Mouse (Mus musculus) bone marrow, adult 2 months (tissue): Measurements from ENCODE around the gene Med26. TPM values are rescaled to one million over a fixed set of nuclear protein-coding genes. Genes with fewer than 3 reads are reported as not detected.

ENCODE experiments used
- H3K27ac ChIP-seq: fragments of 200-500 bp; 2 replicates; pipeline ENCODE4 v1.5.1; 2012; ENCODE audit warnings: low read depth, mild to moderate bottlenecking, control low read depth, inconsistent platforms, low read length; ENCODE audit not compliant: control insufficient read depth, poor library complexity, insufficient read depth
- H3K4me1 ChIP-seq: fragments of 200-500 bp; 2 replicates; pipeline ENCODE4 v1.6.1; 2011; ENCODE audit warnings: low read length; ENCODE audit not compliant: control insufficient read depth, insufficient read depth
- H3K4me3 ChIP-seq: fragments of 200-500 bp; replicated peaks from 2 replicates; pipeline ENCODE3; 2011; ENCODE audit warnings: mild to moderate bottlenecking, low read depth, low read length, control low read depth; ENCODE audit not compliant: control insufficient read depth
- CTCF ChIP-seq: fragments of 200-500 bp; IDR thresholded peaks from 2 replicates; pipeline ENCODE4 v1.5.1; 2011; ENCODE audit warnings: low read length, control low read depth; ENCODE audit not compliant: control insufficient read depth, insufficient read depth
- POLR2A ChIP-seq: fragments of 200-500 bp; IDR thresholded peaks from 2 replicates; pipeline ENCODE4 v1.6.1; 2011; ENCODE audit warnings: low read depth, mild to moderate bottlenecking, control low read depth, low read length, borderline replicate concordance; ENCODE audit not compliant: control insufficient read depth
- WGBS: fragments of 180-500 bp; shearing (Covaris S2); methylation state at CpG from one replicate; pipeline ENCODE4 v1.1.7; 2018; 5-methylcytosine and 5-hydroxymethylcytosine counted together
- polyA plus RNA-seq: library from polyadenylated mRNA; stranded (reverse); fragments of >200 nt; gene quantifications from 2 replicates; pipeline ENCODE4 v1.2.4, GENCODE M21; 2011; ENCODE audit warnings: low replicate concordance; ENCODE audit not compliant: missing spikeins, insufficient read depth, insufficient read length

The Med26 gene
- polyA plus RNA-seq, 1 experiment: 8.0 TPM

DNA sequence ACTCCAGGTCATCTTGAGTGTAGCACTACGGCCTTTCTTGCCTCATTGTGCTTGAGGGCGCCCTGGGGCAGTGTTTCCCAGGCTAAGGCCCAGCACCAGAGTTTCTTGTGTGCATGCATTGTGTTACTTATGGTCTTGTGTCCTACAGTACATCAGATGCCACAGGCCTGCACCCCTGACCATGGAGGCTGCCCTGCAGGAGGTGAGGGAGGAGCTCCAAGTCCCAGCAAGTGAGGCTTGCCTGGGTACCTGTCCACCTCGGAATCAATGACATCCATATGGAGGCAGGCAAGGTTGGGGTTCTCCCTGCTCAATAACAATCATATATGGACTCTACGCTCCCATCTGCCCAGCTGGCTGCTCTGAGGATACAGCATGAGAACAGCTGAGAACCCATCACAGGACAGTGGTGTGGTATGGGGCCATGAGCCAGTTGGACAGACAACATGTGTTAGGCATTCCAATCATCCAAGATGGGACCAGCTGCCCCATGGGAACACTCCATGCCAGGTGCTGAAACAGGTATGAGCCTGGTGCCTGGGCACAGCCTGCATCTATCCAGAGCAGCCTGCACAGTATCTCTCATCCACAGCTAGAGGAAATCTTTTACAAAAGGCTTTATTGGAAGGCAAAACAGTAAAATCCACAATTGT, 88.1 kb downstream of the Med26 start:
- TF ChIP-seq POLR2A: no peak
- WGBS: 86% methylated on average over 4 of the region's 4 CpGs
- no peak overlapping the region for H3K4me3 ChIP-seq

DNA sequence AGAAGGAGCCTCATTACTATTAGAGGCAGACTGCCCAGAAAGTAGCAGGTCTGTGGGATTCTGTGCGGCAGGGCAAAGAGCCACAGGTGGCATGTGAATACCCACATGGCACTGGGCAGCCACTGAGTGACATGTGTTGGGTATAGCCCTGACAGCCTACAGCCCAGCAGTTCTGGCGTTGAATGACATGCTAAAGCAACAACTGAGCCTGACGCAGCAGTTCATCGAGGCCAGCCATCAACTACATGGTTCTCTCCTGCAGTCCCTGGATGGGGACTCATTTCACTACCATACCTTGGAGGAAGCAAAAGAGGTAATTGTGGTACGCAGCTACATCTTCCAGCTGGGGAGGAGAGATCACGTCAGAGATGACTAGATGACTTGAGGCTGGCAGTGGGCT, 89.6 kb downstream of the Med26 start:
- Histone ChIP-seq H3K27ac (no peak overlapping the region), H3K4me3 (no peak overlapping the region), H3K4me1 (no peaks in the 10 kb centered on the region)
- WGBS: 88% methylated on average over 6 of the region's 6 CpGs
- TF ChIP-seq POLR2A (no peak), CTCF (no peak)

More for the DNA sequence above, 88.1 kb downstream of the Med26 start:
- no peak overlapping the region for H3K27ac ChIP-seq
- H3K4me1 ChIP-seq: no peaks in the 10 kb centered on the region

DNA sequence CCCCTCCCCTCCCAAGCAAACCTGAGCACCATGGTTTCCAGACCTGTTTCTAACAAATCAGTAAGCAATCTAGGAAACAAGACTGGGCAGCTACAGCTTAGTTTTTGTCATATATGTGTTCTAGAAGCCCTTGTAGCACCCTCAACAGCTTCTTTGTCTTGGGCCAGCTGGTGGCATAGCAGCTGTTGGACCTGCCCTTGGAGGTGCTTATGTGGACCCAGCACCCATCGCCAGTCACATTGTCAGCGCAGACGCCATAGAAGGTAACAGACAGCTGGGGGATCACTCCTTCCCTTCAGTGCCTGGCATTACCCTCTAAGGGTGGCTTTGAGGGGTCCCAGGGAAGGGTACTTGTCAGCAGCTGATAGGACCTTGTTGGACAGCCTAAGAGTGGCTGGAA, 90.3 kb downstream of the Med26 start:
- WGBS: 96% methylated on average over 3 of the region's 3 CpGs
- no peak for TF ChIP-seq POLR2A
- no peak for TF ChIP-seq CTCF
- Histone ChIP-seq H3K4me3 (no peak overlapping the region), H3K27ac (no peak overlapping the region), H3K4me1 (no peaks in the 10 kb centered on the region)

DNA sequence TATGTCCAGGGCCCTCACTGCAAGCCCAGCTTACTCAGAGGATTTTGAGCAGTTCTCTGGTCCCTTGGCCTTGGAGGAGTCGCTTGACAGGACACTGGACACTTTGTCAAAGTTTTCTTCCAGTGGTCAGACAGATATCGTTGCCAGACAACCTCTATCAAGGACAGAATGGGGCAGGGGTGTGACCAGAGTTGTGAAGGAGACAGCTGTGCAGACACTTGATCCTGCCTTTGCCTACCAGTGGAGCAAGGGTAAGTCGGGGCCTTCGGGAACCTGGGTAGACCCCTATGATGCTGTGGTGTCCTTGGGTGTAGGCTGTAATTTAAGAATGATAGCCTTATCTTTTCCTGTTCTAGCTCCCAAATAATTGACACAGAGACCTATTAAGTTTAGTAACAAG, 92.8 kb downstream of the Med26 start:
- Histone ChIP-seq H3K4me1 (no peaks in the 10 kb centered on the region), H3K27ac (no peak overlapping the region), H3K4me3 (no peak overlapping the region)
- TF ChIP-seq CTCF (no peak), POLR2A (no peak)
- WGBS: 82% methylated on average over 4 of the region's 4 CpGs

DNA sequence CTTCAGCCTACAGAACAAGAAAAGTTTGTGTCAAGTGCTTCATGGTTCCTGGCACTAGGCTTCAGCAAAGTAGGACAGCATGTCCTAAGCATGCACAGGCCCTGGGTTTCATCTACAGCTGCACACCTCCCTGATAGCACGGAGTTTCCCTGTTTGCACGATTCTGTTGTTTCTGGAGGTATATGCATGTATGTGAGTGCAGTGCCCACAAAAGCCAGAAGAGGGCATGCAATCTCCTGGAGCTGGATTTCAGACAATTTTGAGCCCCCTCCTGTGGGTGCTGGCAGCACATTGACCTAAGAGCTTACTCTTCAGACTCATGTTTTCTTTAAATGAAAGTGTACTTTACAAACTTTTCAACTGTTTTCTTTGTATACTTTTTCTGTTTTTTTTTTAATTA, 94.2 kb downstream of the Med26 start:
- Histone ChIP-seq H3K27ac (no peak overlapping the region), H3K4me3 (no peak overlapping the region), H3K4me1 (no peaks in the 10 kb centered on the region)
- WGBS: 87% methylated on average over 2 of the region's 2 CpGs
- no peak for TF ChIP-seq POLR2A
- TF ChIP-seq CTCF: no peak

DNA sequence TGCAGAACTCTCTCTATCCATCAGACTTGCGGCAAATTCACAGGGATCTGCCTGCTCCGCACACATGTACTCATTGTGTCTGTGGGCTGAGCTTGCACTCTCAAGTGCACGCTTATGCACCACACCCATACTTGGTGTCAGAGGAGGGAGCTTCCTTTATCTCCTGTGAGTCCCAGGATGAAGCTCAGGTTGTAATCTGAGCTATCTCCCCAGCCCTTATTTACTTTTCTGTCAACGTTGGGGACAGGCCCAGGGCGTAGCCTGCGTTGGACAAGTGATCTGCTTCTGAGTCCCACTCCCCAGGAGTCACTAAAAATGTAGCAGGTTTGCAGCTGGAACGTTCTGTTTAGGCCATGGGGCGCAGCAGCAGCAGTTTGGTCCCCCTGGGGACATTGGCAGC, 96.6 kb downstream of the Med26 start:
- TF ChIP-seq POLR2A: no peak
- TF ChIP-seq CTCF: no peak
- Histone ChIP-seq H3K4me3 (no peak overlapping the region), H3K4me1 (no peaks in the 10 kb centered on the region), H3K27ac (no peak overlapping the region)
- WGBS: 73% methylated on average over 8 of the region's 8 CpGs

DNA sequence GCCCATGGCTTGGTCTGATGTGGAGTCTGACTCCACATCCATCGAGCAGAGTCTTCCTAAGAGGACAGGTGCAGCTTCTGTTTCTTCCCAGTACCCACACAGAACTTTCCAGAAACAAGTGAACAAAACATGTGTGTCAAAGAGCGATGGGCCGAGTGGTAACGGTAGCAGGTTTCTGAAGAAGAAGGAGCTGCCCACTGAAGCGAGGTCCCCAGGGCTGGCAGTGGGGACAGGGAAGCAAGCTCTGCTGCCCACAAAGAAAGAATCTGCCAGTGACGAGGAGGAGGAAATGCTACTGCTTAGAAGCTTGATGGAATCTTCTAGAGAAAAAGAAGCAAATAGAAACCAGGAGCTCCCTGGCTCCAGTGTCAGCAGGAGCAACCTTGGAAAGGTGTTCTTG, 103.0 kb downstream of the Med26 start:
- H3K4me1 ChIP-seq: peaks cover 3% of the 10 kb centered on the region
- TF ChIP-seq POLR2A: no peak
- TF ChIP-seq CTCF: no peak
- H3K4me3 ChIP-seq: no peak overlapping the region
- peak overlapping the region; percentile 77 for H3K27ac ChIP-seq
- WGBS: 58% methylated on average over 6 of the region's 6 CpGs

Other genes with a start within 250 kb of the Med26 start
- gene Gm10282, start 243.0 kb downstream of the Med26 start, polyA plus RNA-seq: 514 and 1,002 TPM in 2 replicates
- gene Klf2, start 229.2 kb downstream of the Med26 start, polyA plus RNA-seq: 123 and 179 TPM in 2 replicates
- gene Eps15l1, start 126.8 kb downstream of the Med26 start, polyA plus RNA-seq: 29.1 and 46.4 TPM in 2 replicates
- not detected in 2 replicates for gene Calr3, start 104.4 kb downstream of the Med26 start, polyA plus RNA-seq
- 1.6 and 4.1 TPM in 2 replicates for gene 1700030K09Rik, start 104.4 kb downstream of the Med26 start, polyA plus RNA-seq
- gene Cherp, start 73.0 kb downstream of the Med26 start, polyA plus RNA-seq: 36.2 and 57.2 TPM in 2 replicates
- 10.3 and 23.6 TPM in 2 replicates for gene Slc35e1, start 55.7 kb downstream of the Med26 start, polyA plus RNA-seq
- gene Smim7, start 22.8 kb upstream of the Med26 start, polyA plus RNA-seq: 16.4 and 25.7 TPM in 2 replicates
- 2.9 and 4.3 TPM in 2 replicates for gene Tmem38a, start 23.8 kb upstream of the Med26 start, polyA plus RNA-seq
- 0.50 and 1.8 TPM in 2 replicates for gene Nwd1, start 98.4 kb upstream of the Med26 start, polyA plus RNA-seq
- gene Sin3b, start 175.0 kb upstream of the Med26 start, polyA plus RNA-seq: 33.1 and 60.4 TPM in 2 replicates
- 7.4 and 12.7 TPM in 2 replicates for gene F2rl3, start 213.6 kb upstream of the Med26 start, polyA plus RNA-seq